Mouse (Mus musculus): ENCODE measurements around the gene Gm11985. TPM values are rescaled to one million over a fixed set of nuclear protein-coding genes. Genes with fewer than 3 reads are reported as not detected.

The Gm11985 gene
- polyA plus RNA-seq, 1 experiment from 2014 or later, result not detected

DNA sequence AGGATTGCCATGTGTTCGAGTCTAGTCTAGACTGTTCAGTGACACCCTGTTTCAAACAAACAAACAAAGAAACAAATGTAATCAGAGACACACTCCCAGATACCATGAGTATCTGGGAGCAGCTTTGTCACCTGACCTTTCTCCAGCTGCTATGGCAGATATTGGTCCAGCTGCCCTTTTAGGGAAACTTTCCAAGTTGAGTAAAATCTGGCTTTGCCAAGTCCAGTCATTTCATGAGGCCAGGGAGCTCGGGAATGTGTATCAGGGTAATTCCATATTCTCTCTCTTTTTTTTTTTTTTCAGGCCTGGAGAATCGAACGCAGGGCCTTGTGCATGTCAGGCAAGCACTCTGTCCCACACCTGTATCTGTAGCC is 6.9 kb upstream of the Gm11985 start:
- no peak overlapping the region for H3K4me3 ChIP-seq (ENCODE audit: low read length)
- no peaks in the 10 kb centered on the region for H3K27me3 ChIP-seq (replicated peaks; ENCODE audit: control insufficient read depth, insufficient read depth, low read length)
- no peak for ATAC-seq
- H3K9me3 ChIP-seq (ENCODE audit: control insufficient read depth, low read length), result no peaks in the 10 kb centered on the region
- H3K4me2 ChIP-seq (ENCODE audit: low read length), result no peak overlapping the region
- H3K9ac ChIP-seq (ENCODE audit: low read depth, low read length), result no peak overlapping the region
- H3K27ac ChIP-seq (ENCODE audit: low read depth, low read length), result no peak overlapping the region
- no peaks in the 10 kb centered on the region for H3K4me1 ChIP-seq (ENCODE audit: control insufficient read depth, insufficient read depth, low read depth, low read length)
- no peaks in the 10 kb centered on the region for H3K36me3 ChIP-seq (ENCODE audit: control insufficient read depth, insufficient read depth, low read length)
- 88% methylated on average over 4 of the region's 4 CpGs for WGBS

DNA sequence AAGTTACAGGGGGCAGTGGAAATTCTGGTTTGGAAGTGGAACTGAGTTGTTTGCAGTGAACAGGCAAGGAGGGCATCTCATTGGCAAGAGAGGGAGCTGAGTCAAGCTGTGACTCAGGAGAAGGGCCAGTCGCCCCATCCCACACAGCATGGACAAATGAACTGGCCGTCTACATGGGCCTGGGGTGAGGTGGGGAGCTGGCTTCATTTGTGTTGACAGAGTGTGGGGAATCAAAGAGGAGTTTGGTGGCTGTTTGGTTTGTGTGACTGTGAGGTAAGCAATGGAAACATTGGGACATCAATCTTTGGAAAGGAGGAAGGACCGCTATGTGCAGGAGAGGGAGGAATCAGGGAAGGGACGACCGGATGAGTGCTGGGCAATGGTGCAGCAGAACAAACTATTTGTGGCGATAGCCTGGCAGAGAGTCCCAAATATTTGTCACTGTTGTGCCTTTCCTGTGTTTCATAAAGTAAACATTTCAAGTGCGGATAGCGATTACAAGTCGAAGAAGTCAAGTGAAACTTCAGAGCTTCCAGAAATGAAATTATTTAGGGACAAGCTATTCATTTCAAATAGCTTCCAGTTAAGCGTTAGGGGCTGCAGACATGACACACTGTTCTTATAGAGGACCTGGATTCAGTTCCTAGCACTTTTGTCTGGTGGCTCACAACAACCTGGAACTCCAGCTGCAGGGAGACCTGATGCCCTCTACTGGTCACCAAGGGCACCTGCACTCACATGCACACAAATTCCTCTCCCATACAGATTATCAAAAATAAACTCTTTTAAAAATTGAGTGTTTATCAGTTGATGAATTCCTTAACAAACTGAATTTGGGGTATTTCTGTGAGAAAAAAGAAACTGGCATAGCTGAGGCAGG is 6.3 kb upstream of the Gm11985 start:
- no peaks in the 10 kb centered on the region for H3K4me1 ChIP-seq (ENCODE audit: control insufficient read depth, insufficient read depth, low read depth, low read length)
- H3K27ac ChIP-seq (ENCODE audit: low read depth, low read length), result no peak overlapping the region
- H3K4me3 ChIP-seq (ENCODE audit: low read length), result no peak overlapping the region
- no peaks in the 10 kb centered on the region for H3K27me3 ChIP-seq (replicated peaks; ENCODE audit: control insufficient read depth, insufficient read depth, low read length)
- H3K4me2 ChIP-seq (ENCODE audit: low read length), result no peak overlapping the region
- H3K9me3 ChIP-seq (ENCODE audit: control insufficient read depth, low read length), result no peaks in the 10 kb centered on the region
- WGBS, result 93% methylated on average over 10 of the region's 10 CpGs
- H3K36me3 ChIP-seq (ENCODE audit: control insufficient read depth, insufficient read depth, low read length), result no peaks in the 10 kb centered on the region
- ATAC-seq, result no peak
- H3K9ac ChIP-seq (ENCODE audit: low read depth, low read length), result no peak overlapping the region

DNA sequence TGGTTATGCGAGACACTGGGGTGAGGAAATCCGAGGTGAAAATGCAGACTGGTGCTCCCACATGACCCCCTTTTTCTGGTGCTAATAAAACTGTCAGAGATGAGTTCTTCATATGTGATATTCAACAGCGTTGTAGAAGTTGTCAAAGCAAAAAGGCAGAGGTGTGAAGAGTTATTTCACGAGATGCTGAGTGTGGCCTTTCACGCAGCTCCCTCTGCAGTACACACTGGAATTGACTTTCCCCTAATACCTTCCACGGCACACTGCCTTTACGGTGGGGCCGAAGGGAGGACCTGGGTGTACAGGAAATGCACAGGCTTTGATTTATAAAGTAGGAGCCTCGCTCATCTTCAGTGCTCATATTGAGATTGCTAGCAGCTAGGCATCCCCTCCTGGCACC is 4.8 kb upstream of the Gm11985 start:
- 76% methylated on average over 9 of the region's 9 CpGs for WGBS
- Histone ChIP-seq H3K4me1 (ENCODE audit: control insufficient read depth, insufficient read depth, low read depth, low read length) (no peaks in the 10 kb centered on the region), H3K27ac (ENCODE audit: low read depth, low read length) (no peak overlapping the region), H3K4me3 (ENCODE audit: low read length) (no peak overlapping the region), H3K9ac (ENCODE audit: low read depth, low read length) (no peak overlapping the region), H3K27me3 (replicated peaks; ENCODE audit: control insufficient read depth, insufficient read depth, low read length) (no peaks in the 10 kb centered on the region), H3K9me3 (ENCODE audit: control insufficient read depth, low read length) (no peaks in the 10 kb centered on the region), H3K4me2 (ENCODE audit: low read length) (no peak overlapping the region), H3K36me3 (ENCODE audit: control insufficient read depth, insufficient read depth, low read length) (no peaks in the 10 kb centered on the region)
- ATAC-seq, result no peak

DNA sequence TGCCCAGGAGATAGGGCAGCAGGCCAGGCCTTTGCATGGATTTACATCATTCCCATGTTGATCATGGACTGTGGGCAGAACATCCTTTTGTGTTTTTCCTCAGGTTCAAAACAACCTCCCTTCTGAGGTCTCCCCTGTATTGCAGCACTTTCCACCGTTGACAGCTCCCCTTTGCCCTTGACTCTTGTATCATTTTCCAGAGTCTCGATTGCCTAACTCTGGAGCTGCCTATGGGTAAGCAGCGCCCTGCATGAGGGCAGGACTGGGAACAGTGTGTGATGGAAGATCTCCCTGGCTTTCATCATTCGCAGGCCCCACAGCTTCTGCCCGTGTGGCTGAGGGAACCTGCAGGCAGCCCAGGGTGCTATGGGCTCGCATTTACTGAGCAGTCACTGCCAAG is 4.3 kb upstream of the Gm11985 start:
- no peak overlapping the region for H3K4me3 ChIP-seq (ENCODE audit: low read length)
- 73% methylated on average over 6 of the region's 6 CpGs for WGBS
- H3K4me1 ChIP-seq (ENCODE audit: control insufficient read depth, insufficient read depth, low read depth, low read length), result no peaks in the 10 kb centered on the region
- H3K27ac ChIP-seq (ENCODE audit: low read depth, low read length), result no peak overlapping the region
- no peak for ATAC-seq
- no peaks in the 10 kb centered on the region for H3K9me3 ChIP-seq (ENCODE audit: control insufficient read depth, low read length)
- H3K4me2 ChIP-seq (ENCODE audit: low read length), result no peak overlapping the region
- no peaks in the 10 kb centered on the region for H3K27me3 ChIP-seq (replicated peaks; ENCODE audit: control insufficient read depth, insufficient read depth, low read length)
- H3K36me3 ChIP-seq (ENCODE audit: control insufficient read depth, insufficient read depth, low read length), result no peaks in the 10 kb centered on the region
- H3K9ac ChIP-seq (ENCODE audit: low read depth, low read length), result no peak overlapping the region

DNA sequence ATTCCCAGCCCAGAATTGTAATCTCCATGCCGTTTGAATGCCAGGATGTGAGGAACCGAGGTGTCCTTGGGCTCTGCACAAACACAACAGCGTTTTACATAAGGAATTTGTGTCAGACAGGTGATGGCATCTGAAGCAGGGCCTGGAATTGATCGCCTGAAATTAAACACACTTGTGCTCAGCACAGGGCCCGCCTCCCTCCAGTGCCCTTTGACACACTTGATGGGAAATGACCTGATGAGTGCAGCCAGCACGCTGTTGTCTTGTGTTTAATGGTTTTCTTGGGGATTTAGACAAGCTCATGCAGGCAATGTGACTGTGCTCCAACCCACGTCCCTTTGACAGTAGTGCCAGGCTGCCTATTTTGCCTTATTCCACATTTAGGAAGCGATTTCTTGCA is 897 bp downstream of the Gm11985 start:
- no peak for ATAC-seq
- Histone ChIP-seq H3K27ac (ENCODE audit: low read depth, low read length) (no peak overlapping the region), H3K4me1 (ENCODE audit: control insufficient read depth, insufficient read depth, low read depth, low read length) (peaks cover 1% of the 10 kb centered on the region; the same call in 1 of the 2 replicates), H3K9me3 (ENCODE audit: control insufficient read depth, low read length) (no peaks in the 10 kb centered on the region), H3K36me3 (ENCODE audit: control insufficient read depth, insufficient read depth, low read length) (no peaks in the 10 kb centered on the region), H3K9ac (ENCODE audit: low read depth, low read length) (no peak overlapping the region), H3K4me2 (ENCODE audit: low read length) (no peak overlapping the region), H3K27me3 (replicated peaks; ENCODE audit: control insufficient read depth, insufficient read depth, low read length) (no peaks in the 10 kb centered on the region), H3K4me3 (ENCODE audit: low read length) (no peak overlapping the region)
- 69% methylated on average over 8 of the region's 8 CpGs for WGBS

DNA sequence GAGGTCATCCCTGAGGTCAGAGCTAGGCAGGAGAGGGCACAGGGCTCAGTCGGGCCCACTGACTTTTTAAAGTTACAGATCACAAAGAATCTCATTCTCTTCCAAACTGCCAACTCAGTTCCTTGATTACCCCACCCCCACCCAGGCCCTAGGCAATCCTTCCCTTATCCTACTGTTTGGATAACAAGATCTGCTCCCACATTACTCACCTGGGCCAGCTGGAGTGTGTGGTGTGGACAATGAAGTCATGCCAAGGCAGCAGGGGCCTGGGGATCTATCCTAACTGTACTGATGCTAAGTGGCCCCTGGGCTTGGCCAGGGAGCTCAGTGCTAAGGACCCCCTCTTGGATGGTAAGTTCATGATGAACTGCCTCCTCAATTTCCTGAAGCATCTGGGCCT is 3.9 kb downstream of the Gm11985 start:
- no peak for ATAC-seq
- peaks cover 4% of the 10 kb centered on the region for H3K4me1 ChIP-seq (ENCODE audit: control insufficient read depth, insufficient read depth, low read depth, low read length)
- 40% methylated on average over 1 of the region's 1 CpGs for WGBS
- H3K36me3 ChIP-seq (ENCODE audit: control insufficient read depth, insufficient read depth, low read length), result no peaks in the 10 kb centered on the region
- no peak overlapping the region for H3K9ac ChIP-seq (ENCODE audit: low read depth, low read length)
- no peak overlapping the region for H3K4me2 ChIP-seq (ENCODE audit: low read length)
- H3K27ac ChIP-seq (ENCODE audit: low read depth, low read length), result no peak overlapping the region
- H3K27me3 ChIP-seq (replicated peaks; ENCODE audit: control insufficient read depth, insufficient read depth, low read length), result no peaks in the 10 kb centered on the region
- no peak overlapping the region for H3K4me3 ChIP-seq (ENCODE audit: low read length)
- H3K9me3 ChIP-seq (ENCODE audit: control insufficient read depth, low read length), result no peaks in the 10 kb centered on the region

DNA sequence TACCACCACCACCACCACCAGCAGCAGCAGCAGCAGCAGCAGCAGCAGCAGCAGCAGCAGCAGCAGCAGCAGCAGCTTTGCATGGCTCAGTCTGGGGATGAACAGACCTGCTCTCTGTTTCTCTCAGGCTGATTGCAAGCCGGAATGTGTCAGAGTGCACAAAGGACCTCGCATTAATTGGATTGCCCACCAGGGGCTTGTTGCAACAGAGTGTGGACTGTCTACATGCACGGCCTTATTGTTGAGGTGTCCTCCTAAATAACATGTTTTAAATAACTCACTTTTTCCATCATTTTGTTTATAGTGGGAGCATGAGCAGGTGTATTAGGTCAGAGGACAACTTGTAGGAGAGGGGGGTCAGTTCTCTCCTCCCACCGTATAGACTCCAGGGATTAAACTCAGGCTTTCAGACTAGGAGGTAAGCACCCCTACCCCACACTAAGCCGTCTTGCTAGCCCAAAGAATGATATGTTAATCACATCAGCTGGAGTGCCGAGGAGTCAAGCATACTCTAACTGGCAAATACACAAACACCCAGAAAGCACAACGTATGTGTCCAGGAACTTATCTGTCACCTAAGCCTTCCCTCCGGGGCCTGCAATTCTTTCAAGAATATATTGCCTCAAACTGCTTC is 5.8 kb downstream of the Gm11985 start:
- Histone ChIP-seq H3K4me2 (ENCODE audit: low read length) (no peak overlapping the region), H3K27me3 (replicated peaks; ENCODE audit: control insufficient read depth, insufficient read depth, low read length) (no peaks in the 10 kb centered on the region), H3K4me1 (ENCODE audit: control insufficient read depth, insufficient read depth, low read depth, low read length) (peaks cover 4% of the 10 kb centered on the region), H3K9ac (ENCODE audit: low read depth, low read length) (no peak overlapping the region; the same call in 1 of the 2 replicates), H3K4me3 (ENCODE audit: low read length) (no peak overlapping the region), H3K9me3 (ENCODE audit: control insufficient read depth, low read length) (no peaks in the 10 kb centered on the region), H3K27ac (ENCODE audit: low read depth, low read length) (no peak overlapping the region), H3K36me3 (ENCODE audit: control insufficient read depth, insufficient read depth, low read length) (no peaks in the 10 kb centered on the region)
- peak; percentile 46; the same call in 1 of the 2 replicates for ATAC-seq
- WGBS, result 23% methylated on average over 8 of the region's 8 CpGs

DNA sequence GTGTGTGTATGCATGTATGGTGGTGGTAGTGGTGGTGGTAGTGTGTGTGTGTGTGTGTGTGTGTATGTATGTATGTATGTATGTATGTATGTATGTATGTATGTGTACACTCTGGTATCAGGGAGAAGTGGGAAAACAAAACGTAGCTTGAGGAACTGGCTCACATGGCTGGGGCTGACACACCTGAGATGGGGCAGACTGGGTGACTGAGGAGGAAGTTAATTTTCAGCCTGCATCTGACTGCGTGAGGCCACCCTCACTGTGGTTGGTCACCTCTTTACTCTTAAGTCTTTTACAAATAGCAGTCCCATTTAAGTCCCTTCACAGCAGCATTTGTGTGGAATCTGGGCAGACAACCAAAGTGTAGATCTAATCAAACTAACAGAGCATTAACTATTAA is 9.1 kb downstream of the Gm11985 start:
- H3K4me3 ChIP-seq (ENCODE audit: low read length), result no peak overlapping the region
- no peak overlapping the region for H3K9ac ChIP-seq (ENCODE audit: low read depth, low read length)
- 85% methylated on average over 2 of the region's 2 CpGs for WGBS
- no peaks in the 10 kb centered on the region for H3K9me3 ChIP-seq (ENCODE audit: control insufficient read depth, low read length)
- no peak overlapping the region for H3K4me2 ChIP-seq (ENCODE audit: low read length)
- no peaks in the 10 kb centered on the region for H3K27me3 ChIP-seq (replicated peaks; ENCODE audit: control insufficient read depth, insufficient read depth, low read length)
- peaks cover 4% of the 10 kb centered on the region for H3K4me1 ChIP-seq (ENCODE audit: control insufficient read depth, insufficient read depth, low read depth, low read length)
- H3K36me3 ChIP-seq (ENCODE audit: control insufficient read depth, insufficient read depth, low read length), result no peaks in the 10 kb centered on the region
- ATAC-seq, result no peak
- H3K27ac ChIP-seq (ENCODE audit: low read depth, low read length), result no peak overlapping the region

DNA sequence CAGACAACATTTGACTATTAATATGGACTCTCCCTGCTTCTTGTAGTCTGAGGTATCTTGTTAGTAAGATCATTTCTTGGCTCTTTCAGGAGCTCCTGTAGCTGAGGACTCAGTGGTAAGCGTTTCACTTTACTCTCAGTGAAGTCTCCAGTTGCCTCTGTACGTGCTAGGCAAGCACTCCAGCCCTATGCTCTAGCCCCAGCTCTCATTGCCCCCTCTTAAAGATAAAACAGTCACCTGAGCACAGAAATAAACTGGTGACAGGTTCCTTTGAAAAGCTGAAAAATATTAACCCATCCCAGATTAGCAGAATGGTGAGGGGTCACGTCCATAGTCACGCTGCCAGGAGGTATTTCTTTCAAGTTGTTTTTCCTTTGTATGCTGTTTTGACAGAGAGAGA is 9.6 kb downstream of the Gm11985 start:
- no peak for ATAC-seq
- no peak overlapping the region for H3K4me2 ChIP-seq (ENCODE audit: low read length)
- H3K4me1 ChIP-seq (ENCODE audit: control insufficient read depth, insufficient read depth, low read depth, low read length), result peaks cover 4% of the 10 kb centered on the region
- H3K9ac ChIP-seq (ENCODE audit: low read depth, low read length), result no peak overlapping the region
- H3K27ac ChIP-seq (ENCODE audit: low read depth, low read length), result no peak overlapping the region
- WGBS, result 69% methylated on average over 4 of the region's 4 CpGs
- H3K36me3 ChIP-seq (ENCODE audit: control insufficient read depth, insufficient read depth, low read length), result no peaks in the 10 kb centered on the region
- H3K9me3 ChIP-seq (ENCODE audit: control insufficient read depth, low read length), result no peaks in the 10 kb centered on the region
- no peaks in the 10 kb centered on the region for H3K27me3 ChIP-seq (replicated peaks; ENCODE audit: control insufficient read depth, insufficient read depth, low read length)
- no peak overlapping the region for H3K4me3 ChIP-seq (ENCODE audit: low read length)
